Mouse (Mus musculus): ENCODE measurements around the gene Rabif. TPM values are rescaled to one million over a fixed set of nuclear protein-coding genes. Genes with fewer than 3 reads are reported as not detected.
"Not testable (repeated sequence)": the region's sequence is repeated elsewhere in the genome, so short reads cannot be mapped to it uniquely, and the experiment has no call there.

The Rabif gene
- polyA plus RNA-seq, 1 experiment from 2014 or later, result 78.5 TPM

DNA sequence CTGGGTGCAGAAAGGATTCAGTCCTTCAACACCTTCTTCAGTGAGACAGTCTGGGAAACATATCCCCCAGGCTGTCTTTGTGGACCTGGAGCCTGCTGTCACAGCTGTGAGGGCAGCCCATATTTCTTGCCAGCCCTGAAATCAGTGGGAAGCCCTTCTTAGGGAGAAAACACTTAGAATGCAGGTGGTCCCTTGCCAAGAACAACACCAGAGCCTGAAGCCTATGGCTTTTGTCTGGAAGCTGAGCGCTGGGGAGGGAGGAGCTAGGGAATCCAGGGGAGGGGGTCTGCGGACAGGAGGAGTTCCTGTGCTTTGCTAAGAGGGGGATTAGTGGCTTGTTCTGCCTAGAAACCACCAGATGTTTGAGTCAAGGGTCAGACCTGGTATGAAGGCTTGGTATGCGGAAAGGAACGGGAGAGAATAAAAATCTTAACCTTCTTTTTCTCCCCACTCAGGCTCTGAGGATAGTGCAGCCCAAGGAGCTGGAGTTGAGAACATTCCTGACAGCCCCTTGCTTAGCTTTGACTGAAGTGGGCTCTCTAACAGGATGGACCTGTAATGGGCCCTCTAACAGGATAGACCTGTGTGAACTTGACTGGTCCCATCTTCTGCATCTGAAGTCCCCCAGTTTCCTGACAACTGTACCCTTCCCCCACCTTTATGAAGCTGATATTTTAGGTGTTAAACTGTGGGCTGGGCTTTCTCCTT lies 22.2 kb downstream of the Rabif start:
- no peaks in the 10 kb centered on the region for H3K9me3 ChIP-seq (replicated peaks; ENCODE audit: control insufficient read depth, low read length, poor library complexity, severe bottlenecking)
- no peaks in the 10 kb centered on the region for H3K36me3 ChIP-seq (ENCODE audit: control insufficient read depth, insufficient read depth, low read length)
- H3K4me1 ChIP-seq (ENCODE audit: control insufficient read depth, insufficient read depth, low read length), result no peaks in the 10 kb centered on the region; the same call in 1 of the 2 replicates
- 0 out of 2 replicates have a peak, but pooled peaks cover 2% of the 10 kb centered on the region for H3K27me3 ChIP-seq (ENCODE audit: control insufficient read depth, insufficient read depth, low read depth, low read length)
- no peak overlapping the region for H3K9ac ChIP-seq (ENCODE audit: low read depth, low read length)
- 8% methylated on average over 4 of the region's 4 CpGs for WGBS
- ATAC-seq, result no peak
- H3K4me3 ChIP-seq (ENCODE audit: low read depth, low read length), result no peak overlapping the region
- H3K4me2 ChIP-seq (ENCODE audit: low read length), result no peak overlapping the region
- H3K27ac ChIP-seq (ENCODE audit: low read length), result no peak overlapping the region; the same call in 1 of the 2 replicates

DNA sequence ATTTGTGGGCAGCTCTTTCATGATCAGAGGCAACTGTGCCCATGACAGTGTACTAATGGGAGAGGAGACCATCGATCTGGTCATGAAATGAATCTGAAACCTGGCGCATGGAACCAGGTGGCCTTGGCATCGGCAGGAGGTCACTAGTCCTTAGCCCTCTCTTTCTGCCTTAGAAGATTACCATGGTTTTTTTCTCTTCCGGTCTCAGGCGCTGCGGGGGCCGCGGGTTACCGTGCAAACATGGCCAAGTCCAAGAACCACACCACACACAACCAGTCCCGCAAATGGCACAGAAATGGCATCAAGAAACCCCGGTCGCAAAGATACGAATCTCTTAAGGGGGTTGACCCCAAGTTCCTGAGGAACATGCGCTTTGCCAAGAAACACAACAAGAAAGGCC lies 23.4 kb downstream of the Rabif start:
- ATAC-seq; H3K27me3 ChIP-seq (ENCODE audit: control insufficient read depth, insufficient read depth, low read depth, low read length); H3K4me1 ChIP-seq (ENCODE audit: control insufficient read depth, insufficient read depth, low read length); H3K27ac ChIP-seq (ENCODE audit: low read length); H3K4me2 ChIP-seq (ENCODE audit: low read length); H3K9ac ChIP-seq (ENCODE audit: low read depth, low read length); H3K9me3 ChIP-seq (replicated peaks; ENCODE audit: control insufficient read depth, low read length, poor library complexity, severe bottlenecking); H3K4me3 ChIP-seq (ENCODE audit: low read depth, low read length); H3K36me3 ChIP-seq (ENCODE audit: control insufficient read depth, insufficient read depth, low read length): not testable (repeated sequence)
- WGBS, result 99% methylated on average over 11 of the region's 14 CpGs

DNA sequence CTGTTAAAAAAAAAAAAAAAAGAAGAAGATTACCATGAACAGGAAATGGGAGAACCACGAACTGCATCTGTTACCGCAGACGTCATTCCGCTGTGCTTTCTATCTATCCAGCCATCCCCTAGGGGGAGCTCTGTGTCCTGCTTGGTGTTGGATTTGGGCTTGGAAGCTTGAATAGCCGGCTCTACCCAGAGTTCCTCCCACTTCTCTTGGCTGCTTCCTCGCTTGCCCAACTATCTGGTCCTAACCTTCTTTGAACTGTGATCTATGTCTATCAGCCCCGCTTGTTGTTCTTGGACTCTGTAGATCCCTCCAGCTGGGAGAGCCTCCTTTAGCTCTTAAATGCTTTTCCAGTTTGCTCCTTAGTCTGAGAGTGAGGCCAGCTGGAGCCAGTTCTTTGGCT lies 24.2 kb downstream of the Rabif start:
- Histone ChIP-seq H3K27me3 (ENCODE audit: control insufficient read depth, insufficient read depth, low read depth, low read length) (no peaks in the 10 kb centered on the region), H3K4me3 (ENCODE audit: low read depth, low read length) (no peak overlapping the region), H3K4me2 (ENCODE audit: low read length) (no peak overlapping the region), H3K27ac (ENCODE audit: low read length) (no peak overlapping the region), H3K9me3 (replicated peaks; ENCODE audit: control insufficient read depth, low read length, poor library complexity, severe bottlenecking) (no peaks in the 10 kb centered on the region), H3K9ac (ENCODE audit: low read depth, low read length) (no peak overlapping the region), H3K4me1 (ENCODE audit: control insufficient read depth, insufficient read depth, low read length) (no peaks in the 10 kb centered on the region), H3K36me3 (ENCODE audit: control insufficient read depth, insufficient read depth, low read length) (no peaks in the 10 kb centered on the region)
- no peak for ATAC-seq
- WGBS, result 12% methylated on average over 7 of the region's 7 CpGs

DNA sequence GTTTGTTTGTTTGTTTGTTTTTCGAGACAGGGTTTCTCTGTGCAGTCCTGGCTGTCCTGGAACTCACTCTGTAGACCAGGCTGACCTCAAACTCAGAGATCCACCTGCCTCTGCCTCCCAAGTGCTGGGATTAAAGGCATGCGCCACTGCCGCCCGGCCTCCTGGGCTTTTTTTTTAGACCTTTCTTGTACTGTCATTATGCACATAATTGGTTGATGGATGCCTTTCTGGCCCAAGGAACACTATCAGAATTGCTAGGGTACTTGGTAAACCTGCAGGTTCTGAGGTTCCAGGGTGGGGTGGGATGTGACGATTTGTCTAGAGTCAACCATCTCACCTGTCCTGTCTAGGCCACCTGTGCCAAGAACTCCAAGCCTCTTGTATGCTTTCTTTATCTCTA lies 24.8 kb downstream of the Rabif start:
- H3K27me3 ChIP-seq (ENCODE audit: control insufficient read depth, insufficient read depth, low read depth, low read length); ATAC-seq; H3K4me2 ChIP-seq (ENCODE audit: low read length); H3K27ac ChIP-seq (ENCODE audit: low read length); H3K4me3 ChIP-seq (ENCODE audit: low read depth, low read length); H3K9me3 ChIP-seq (replicated peaks; ENCODE audit: control insufficient read depth, low read length, poor library complexity, severe bottlenecking); H3K9ac ChIP-seq (ENCODE audit: low read depth, low read length); H3K4me1 ChIP-seq (ENCODE audit: control insufficient read depth, insufficient read depth, low read length); H3K36me3 ChIP-seq (ENCODE audit: control insufficient read depth, insufficient read depth, low read length): not testable (repeated sequence)
- 93% methylated on average over 5 of the region's 5 CpGs for WGBS

DNA sequence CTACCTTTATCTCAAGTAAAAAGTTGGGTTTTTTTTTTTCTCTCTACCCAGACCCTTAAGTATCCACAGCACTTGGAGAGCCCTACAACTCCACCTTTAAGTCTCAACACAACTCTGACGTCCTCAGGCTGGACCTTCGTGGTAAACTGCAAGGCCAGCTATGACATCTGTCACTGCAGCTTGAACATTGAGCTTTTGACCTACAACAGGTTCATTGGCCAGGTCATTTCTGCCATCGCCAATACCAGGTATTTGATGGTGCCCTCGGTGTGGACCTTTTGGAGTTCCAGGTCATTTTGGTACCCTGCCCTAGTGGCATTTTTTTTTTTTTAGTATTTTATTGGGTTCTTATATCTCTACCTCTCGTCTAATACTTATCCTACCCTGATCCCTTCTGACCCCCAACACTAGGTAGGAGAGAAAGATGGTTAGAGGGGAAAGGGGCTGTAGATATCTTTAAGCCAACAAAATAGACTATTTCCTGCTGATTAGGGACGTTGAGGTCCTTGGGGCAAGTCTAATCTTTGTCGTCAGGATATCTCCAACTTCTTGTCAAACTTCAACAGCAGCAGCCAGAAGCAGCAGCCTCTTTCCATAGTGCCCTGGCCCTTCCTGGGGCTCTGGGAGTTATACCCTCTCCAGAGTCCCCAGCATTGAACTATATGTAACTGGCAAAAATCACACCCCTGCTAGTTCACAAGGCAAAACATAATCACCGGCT lies 25.7 kb downstream of the Rabif start:
- H3K9ac ChIP-seq (ENCODE audit: low read depth, low read length), result no peak overlapping the region
- ATAC-seq, result no peak
- no peaks in the 10 kb centered on the region for H3K36me3 ChIP-seq (ENCODE audit: control insufficient read depth, insufficient read depth, low read length)
- no peaks in the 10 kb centered on the region for H3K9me3 ChIP-seq (replicated peaks; ENCODE audit: control insufficient read depth, low read length, poor library complexity, severe bottlenecking)
- H3K27me3 ChIP-seq (ENCODE audit: control insufficient read depth, insufficient read depth, low read depth, low read length), result no peaks in the 10 kb centered on the region
- no peak overlapping the region for H3K4me2 ChIP-seq (ENCODE audit: low read length)
- H3K4me3 ChIP-seq (ENCODE audit: low read depth, low read length), result no peak overlapping the region
- no peak overlapping the region for H3K27ac ChIP-seq (ENCODE audit: low read length)
- H3K4me1 ChIP-seq (ENCODE audit: control insufficient read depth, insufficient read depth, low read length), result no peaks in the 10 kb centered on the region
- 83% methylated on average over 8 of the region's 8 CpGs for WGBS

DNA sequence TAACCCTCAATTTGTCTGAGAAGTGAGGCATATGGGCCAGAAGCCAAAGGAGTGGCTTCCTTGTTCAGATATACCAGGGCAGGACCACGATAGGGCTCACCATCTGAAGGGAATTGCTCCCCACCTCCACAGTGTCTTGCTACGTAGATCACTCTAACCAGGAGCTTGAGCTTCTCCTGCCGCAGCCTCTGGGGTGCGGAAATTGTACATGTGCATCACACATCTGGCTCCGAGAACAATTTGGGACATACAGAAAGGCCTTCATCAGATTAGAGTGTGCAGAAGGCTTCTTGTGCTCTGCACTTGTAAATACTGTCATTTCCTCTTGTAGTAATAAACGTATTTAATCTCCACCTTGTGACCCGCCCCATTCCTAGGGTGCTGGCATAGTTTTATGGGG lies 26.7 kb downstream of the Rabif start:
- 82% methylated on average over 7 of the region's 7 CpGs for WGBS

DNA sequence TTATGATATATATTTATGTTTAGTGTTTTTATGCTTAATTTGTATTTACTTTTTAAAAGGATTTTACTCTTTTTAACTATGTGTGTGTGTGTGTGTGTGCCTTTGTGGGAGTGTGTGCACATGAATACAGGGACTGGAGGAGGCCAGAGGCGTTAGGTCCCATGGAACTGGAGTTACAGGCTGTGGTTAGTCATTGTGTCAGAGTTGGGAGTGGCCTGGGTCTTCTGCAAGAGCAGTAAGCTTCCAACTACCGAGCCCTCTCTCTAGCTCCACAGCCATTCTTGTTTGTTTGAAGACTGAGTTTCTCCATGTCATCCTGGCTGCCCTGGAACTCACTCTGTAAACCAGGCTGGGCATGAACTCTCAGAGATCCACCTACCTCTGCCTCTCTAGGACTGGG lies 27.9 kb downstream of the Rabif start:
- no peak overlapping the region for H3K4me2 ChIP-seq (ENCODE audit: low read length)
- no peak for ATAC-seq
- 60% methylated on average over 2 of the region's 2 CpGs for WGBS
- no peak overlapping the region for H3K4me3 ChIP-seq (ENCODE audit: low read depth, low read length)
- no peaks in the 10 kb centered on the region for H3K36me3 ChIP-seq (ENCODE audit: control insufficient read depth, insufficient read depth, low read length)
- H3K27me3 ChIP-seq (ENCODE audit: control insufficient read depth, insufficient read depth, low read depth, low read length), result no peaks in the 10 kb centered on the region
- H3K4me1 ChIP-seq (ENCODE audit: control insufficient read depth, insufficient read depth, low read length), result no peaks in the 10 kb centered on the region
- no peaks in the 10 kb centered on the region for H3K9me3 ChIP-seq (replicated peaks; ENCODE audit: control insufficient read depth, low read length, poor library complexity, severe bottlenecking)
- no peak overlapping the region for H3K27ac ChIP-seq (ENCODE audit: low read length)
- H3K9ac ChIP-seq (ENCODE audit: low read depth, low read length), result no peak overlapping the region

More for the DNA sequence above, 26.7 kb downstream of the Rabif start:
- Histone ChIP-seq H3K4me2 (ENCODE audit: low read length) (no peak overlapping the region), H3K27me3 (ENCODE audit: control insufficient read depth, insufficient read depth, low read depth, low read length) (no peaks in the 10 kb centered on the region), H3K4me3 (ENCODE audit: low read depth, low read length) (no peak overlapping the region), H3K4me1 (ENCODE audit: control insufficient read depth, insufficient read depth, low read length) (no peaks in the 10 kb centered on the region), H3K9ac (ENCODE audit: low read depth, low read length) (no peak overlapping the region), H3K9me3 (replicated peaks; ENCODE audit: control insufficient read depth, low read length, poor library complexity, severe bottlenecking) (no peaks in the 10 kb centered on the region), H3K36me3 (ENCODE audit: control insufficient read depth, insufficient read depth, low read length) (no peaks in the 10 kb centered on the region), H3K27ac (ENCODE audit: low read length) (no peak overlapping the region)
- ATAC-seq, result no peak

DNA sequence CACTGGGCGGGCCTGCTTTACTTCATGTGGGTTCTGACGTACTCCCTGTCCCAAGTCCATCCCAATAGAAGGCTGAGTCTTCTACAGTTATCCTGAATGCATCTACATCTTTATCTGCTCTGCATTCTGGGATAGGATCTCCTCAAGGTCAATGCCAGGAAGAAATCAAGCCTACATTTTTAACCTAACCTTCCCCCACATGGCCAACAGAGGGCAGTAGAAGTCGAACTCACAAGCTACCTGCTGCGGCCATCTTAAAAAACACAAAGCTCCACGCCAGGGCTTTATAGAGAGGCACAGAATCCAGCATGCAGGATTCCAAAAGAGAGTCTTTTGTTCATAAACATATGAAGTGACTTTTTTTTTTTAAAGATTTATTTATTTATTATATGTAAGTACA lies 30.0 kb downstream of the Rabif start:
- no peaks in the 10 kb centered on the region for H3K36me3 ChIP-seq (ENCODE audit: control insufficient read depth, insufficient read depth, low read length)
- ATAC-seq, result no peak

DNA sequence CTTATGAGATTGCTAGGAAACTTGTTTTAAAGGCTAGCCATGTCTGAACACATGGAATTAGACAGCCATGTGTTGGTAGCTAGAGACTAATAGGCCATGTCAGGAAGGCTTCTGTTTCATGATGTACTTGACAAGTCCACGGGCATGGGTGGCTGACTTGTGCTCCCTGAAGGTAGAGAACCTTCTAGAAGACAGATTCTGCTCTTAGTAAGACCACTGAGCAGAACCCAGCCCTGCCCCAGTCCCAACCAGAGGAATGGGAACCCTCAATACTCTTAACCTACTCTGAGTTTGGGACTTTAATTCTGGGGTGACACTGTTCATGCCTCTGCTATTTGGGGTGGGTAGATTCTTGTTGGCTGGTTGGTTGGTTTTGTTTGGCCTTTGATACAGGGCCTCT lies 30.6 kb downstream of the Rabif start:
- Histone ChIP-seq H3K9ac (ENCODE audit: low read depth, low read length) (no peak overlapping the region), H3K27ac (ENCODE audit: low read length) (no peak overlapping the region), H3K4me3 (ENCODE audit: low read depth, low read length) (no peak overlapping the region), H3K36me3 (ENCODE audit: control insufficient read depth, insufficient read depth, low read length) (no peaks in the 10 kb centered on the region), H3K4me2 (ENCODE audit: low read length) (no peak overlapping the region), H3K27me3 (ENCODE audit: control insufficient read depth, insufficient read depth, low read depth, low read length) (no peaks in the 10 kb centered on the region), H3K9me3 (replicated peaks; ENCODE audit: control insufficient read depth, low read length, poor library complexity, severe bottlenecking) (no peaks in the 10 kb centered on the region), H3K4me1 (ENCODE audit: control insufficient read depth, insufficient read depth, low read length) (no peaks in the 10 kb centered on the region)
- WGBS, result 96% methylated on average over 1 of the region's 1 CpGs
- ATAC-seq, result no peak

More for the DNA sequence above, 30.0 kb downstream of the Rabif start:
- H3K9ac ChIP-seq (ENCODE audit: low read depth, low read length), result no peak overlapping the region
- WGBS, result 74% methylated on average over 5 of the region's 5 CpGs
- no peaks in the 10 kb centered on the region for H3K9me3 ChIP-seq (replicated peaks; ENCODE audit: control insufficient read depth, low read length, poor library complexity, severe bottlenecking)
- H3K4me3 ChIP-seq (ENCODE audit: low read depth, low read length), result no peak overlapping the region
- H3K4me1 ChIP-seq (ENCODE audit: control insufficient read depth, insufficient read depth, low read length), result no peaks in the 10 kb centered on the region
- H3K27me3 ChIP-seq (ENCODE audit: control insufficient read depth, insufficient read depth, low read depth, low read length), result no peaks in the 10 kb centered on the region
- H3K27ac ChIP-seq (ENCODE audit: low read length), result no peak overlapping the region
- no peak overlapping the region for H3K4me2 ChIP-seq (ENCODE audit: low read length)
